Mouse (Mus musculus) lung, embryonic 14.5 days (tissue): Measurements from ENCODE around the gene A130010J15Rik. TPM values are rescaled to one million over a fixed set of nuclear protein-coding genes. Genes with fewer than 3 reads are reported as not detected.
A peak's percentile ranks its signal among the peaks of the same experiment; 100 is the strongest.

ENCODE experiments used
- ATAC-seq: fragments of 200-750 bp; cut with Nextera tagmentation; 2 replicates; pipeline ENCODE4 v1.8.0; 2017; ENCODE audit warnings: mild to moderate bottlenecking, moderate TSS enrichment, moderate library complexity; ENCODE audit not compliant: insufficient read depth
- DNase-seq: peaks from one replicate; pipeline ENCODE4 v3.0.0-alpha.2; 2015
- H3K27ac ChIP-seq: fragments of 300-500 bp; sonication (generic); 2 replicates; pipeline ENCODE4 v1.5.1; 2014; ENCODE audit warnings: low read depth, mild to moderate bottlenecking, moderate library complexity
- H3K27me3 ChIP-seq: fragments of 300-500 bp; sonication (generic); 2 replicates; pipeline ENCODE4 v1.6.1; 2014; ENCODE audit warnings: low read length, control low read depth; ENCODE audit not compliant: insufficient read depth
- H3K36me3 ChIP-seq: fragments of 300-500 bp; sonication (generic); 2 replicates; pipeline ENCODE4 v1.6.1; 2014; ENCODE audit warnings: control low read depth; ENCODE audit not compliant: insufficient read depth
- H3K4me1 ChIP-seq: fragments of 300-500 bp; sonication (generic); 2 replicates; pipeline ENCODE4 v1.6.1; 2014; ENCODE audit warnings: antibody characterized with exemption, control low read depth; ENCODE audit not compliant: insufficient read depth
- H3K4me2 ChIP-seq: fragments of 300-500 bp; sonication (generic); 2 replicates; pipeline ENCODE4 v1.6.1; 2014; ENCODE audit warnings: mild to moderate bottlenecking
- H3K4me3 ChIP-seq: fragments of 300-500 bp; sonication (generic); 2 replicates; pipeline ENCODE4 v1.5.1; 2014; ENCODE audit warnings: low read depth, low read length
- H3K9ac ChIP-seq: fragments of 300-500 bp; sonication (generic); 2 replicates; pipeline ENCODE4 v1.6.1; 2014
- H3K9me3 ChIP-seq: fragments of 300-500 bp; sonication (generic); 2 replicates; pipeline ENCODE4 v1.6.1; 2016; ENCODE audit warnings: low read depth, low read length, control low read depth
- CTCF ChIP-seq: IDR thresholded peaks from 2 replicates; pipeline ENCODE4 v1.5.1; 2016; ENCODE audit warnings: antibody characterized with exemption, low read depth
- WGBS: fragments of 180-500 bp; shearing (Covaris S2); extraction: QIAGEN DNeasy Blood & Tissue Kit; methylation state at CpG from one replicate; pipeline ENCODE4 v1.1.7; 2014; 5-methylcytosine and 5-hydroxymethylcytosine counted together
- polyA plus RNA-seq: library from polyadenylated mRNA; unstranded; fragments of >200 nt; fragmentation: Nextera tagmentation; extraction: Ambion mirVana; gene quantifications from 2 replicates; pipeline ENCODE4 v1.2.1, GENCODE M21; 2014

Gene A130010J15Rik
- polyA plus RNA-seq, 1 experiment from 2014 or later, result 16.0 TPM

GRCm38 (mm10) chr1:193169228-193169627 lies 1.4 kb downstream of the A130010J15Rik start:
- Histone ChIP-seq H3K27ac (no peak overlapping the region), H3K4me1 (peaks cover 10% of the 10 kb centered on the region), H3K4me3 (no peak overlapping the region), H3K9me3 (no peaks in the 10 kb centered on the region), H3K27me3 (no peaks in the 10 kb centered on the region), H3K36me3 (no peaks in the 10 kb centered on the region), H3K9ac (no peak overlapping the region), H3K4me2 (no peak overlapping the region)
- TF ChIP-seq CTCF, result no peak
- ATAC-seq (no peak), DNase-seq (no peak)
- WGBS, result 59% methylated on average over 7 of the region's 7 CpGs

GRCm38 (mm10) chr1:193169856-193170255 lies 2.0 kb downstream of the A130010J15Rik start:
- no peak for TF ChIP-seq CTCF
- Histone ChIP-seq H3K36me3 (no peaks in the 10 kb centered on the region), H3K27me3 (no peaks in the 10 kb centered on the region), H3K4me2 (no peak overlapping the region), H3K27ac (no peak overlapping the region), H3K9ac (no peak overlapping the region), H3K4me3 (no peak overlapping the region), H3K4me1 (peaks cover 11% of the 10 kb centered on the region), H3K9me3 (no peaks in the 10 kb centered on the region)
- 56% methylated on average over 2 of the region's 2 CpGs for WGBS
- ATAC-seq (no peak), DNase-seq (peak; percentile 72)

GRCm38 (mm10) chr1:193172991-193173809 lies 5.4 kb downstream of the A130010J15Rik start:
- peak; percentile 30; the same call in 1 of the 2 replicates for TF ChIP-seq CTCF
- DNase-seq (peak; percentile 100), ATAC-seq (peak; percentile 99)
- H3K27me3 ChIP-seq, result no peaks in the 10 kb centered on the region
- H3K4me2 ChIP-seq, result peak overlapping the region; percentile 85
- no peaks in the 10 kb centered on the region for H3K36me3 ChIP-seq
- H3K9ac ChIP-seq, result peak overlapping the region; percentile 81
- peaks cover 14% of the 10 kb centered on the region for H3K4me1 ChIP-seq
- no peaks in the 10 kb centered on the region for H3K9me3 ChIP-seq
- peak overlapping the region; percentile 85 for H3K27ac ChIP-seq
- under 1% methylated on average over 48 of the region's 48 CpGs for WGBS
- peak overlapping the region; percentile 63 for H3K4me3 ChIP-seq

GRCm38 (mm10) chr1:193173810-193174129 lies 5.9 kb downstream of the A130010J15Rik start:
- ATAC-seq (no peak), DNase-seq (no peak)
- Histone ChIP-seq H3K4me3 (peak overlapping the region; percentile 63), H3K9ac (peak overlapping the region; percentile 81), H3K36me3 (no peaks in the 10 kb centered on the region), H3K27ac (peak overlapping the region; percentile 85), H3K4me2 (peak overlapping the region; percentile 85), H3K27me3 (no peaks in the 10 kb centered on the region), H3K4me1 (peaks cover 14% of the 10 kb centered on the region), H3K9me3 (no peaks in the 10 kb centered on the region)
- WGBS, result 12% methylated on average over 9 of the region's 9 CpGs
- TF ChIP-seq CTCF, result no peak

GRCm38 (mm10) chr1:193174143-193174733 lies 6.4 kb downstream of the A130010J15Rik start:
- WGBS, result 72% methylated on average over 13 of the region's 13 CpGs
- H3K4me1 ChIP-seq, result peaks cover 14% of the 10 kb centered on the region
- peak overlapping the region; percentile 85 for H3K4me2 ChIP-seq
- TF ChIP-seq CTCF, result no peak
- H3K27ac ChIP-seq, result peak overlapping the region; percentile 85
- no peaks in the 10 kb centered on the region for H3K36me3 ChIP-seq
- peak overlapping the region; percentile 81 for H3K9ac ChIP-seq
- no peaks in the 10 kb centered on the region for H3K27me3 ChIP-seq
- ATAC-seq, result no peak
- no peak for DNase-seq
- H3K4me3 ChIP-seq, result peak overlapping the region; percentile 63
- H3K9me3 ChIP-seq, result no peaks in the 10 kb centered on the region

GRCm38 (mm10) chr1:193181104-193181503 lies 13.3 kb downstream of the A130010J15Rik start:
- no peak overlapping the region for H3K4me2 ChIP-seq
- 68% methylated on average over 3 of the region's 3 CpGs for WGBS
- H3K4me1 ChIP-seq, result no peaks in the 10 kb centered on the region
- H3K9me3 ChIP-seq, result no peaks in the 10 kb centered on the region
- no peak for TF ChIP-seq CTCF
- no peaks in the 10 kb centered on the region for H3K27me3 ChIP-seq
- DNase-seq (no peak), ATAC-seq (no peak)
- H3K27ac ChIP-seq, result no peak overlapping the region
- no peak overlapping the region for H3K4me3 ChIP-seq
- H3K9ac ChIP-seq, result no peak overlapping the region
- H3K36me3 ChIP-seq, result no peaks in the 10 kb centered on the region

GRCm38 (mm10) chr1:193188257-193188656 lies 20.4 kb downstream of the A130010J15Rik start:
- H3K4me3 ChIP-seq, result no peak overlapping the region
- WGBS, result 52% methylated on average over 6 of the region's 6 CpGs
- peaks cover 13% of the 10 kb centered on the region for H3K4me1 ChIP-seq
- no peaks in the 10 kb centered on the region for H3K27me3 ChIP-seq
- H3K9ac ChIP-seq, result no peak overlapping the region
- peak overlapping the region; percentile 87 for H3K27ac ChIP-seq
- ATAC-seq (no peak), DNase-seq (peak; percentile 37)
- H3K4me2 ChIP-seq, result no peak overlapping the region
- H3K9me3 ChIP-seq, result no peaks in the 10 kb centered on the region
- H3K36me3 ChIP-seq, result no peaks in the 10 kb centered on the region
- no peak for TF ChIP-seq CTCF
